Mouse (Mus musculus) layer of hippocampus, adult 18-20 months (tissue): ENCODE measurements around the gene Mtpn. TPM values are rescaled to one million over a fixed set of nuclear protein-coding genes. Genes with fewer than 3 reads are reported as not detected.
A peak's percentile ranks its signal among the peaks of the same experiment; 100 is the strongest.

Experiments used
- DNase-seq, 2 experiments: peaks; one replicate each; pipeline ENCODE4 v3.0.0; 2022; ENCODE audit warnings: low spot score in 2 of 2
- long read RNA-seq: library from polyadenylated mRNA; stranded (forward); transcript quantifications from one replicate; pipeline ENCODE4 v2.0.0, GENCODE M21; 2021
- total RNA-seq, 2 experiments: library from RNA; stranded (reverse); gene quantifications; 2 replicates each; pipeline ENCODE4 v1.2.3; 2021

Mtpn gene
- 100 to 1,000 TPM; 245 to 248 TPM for total RNA-seq
- long read RNA-seq, transcript Mtpn-201 (4 exons, 3,960 nt): major isoform, 134 of 149 reads
- long read RNA-seq, partial matches to known transcripts: 1 of 149 reads
- long read RNA-seq, other reads (novel, unspliced or antisense): 14 of 149 reads

- peak; percentile 97 to 99 for DNase-seq
These were observed at the start of gene Mtpn for GRCm38 (mm10) chr6:35539304-35540009. Mtpn (minus strand) TSS chr6:35539888.

- no peak for DNase-seq
These were observed 29.0 kb upstream of the Mtpn start for GRCm38 (mm10) chr6:35568731-35569130.

- DNase-seq: peak in 1 of 2 experiments; percentile 81
These were observed 28.1 kb upstream of the Mtpn start for GRCm38 (mm10) chr6:35567755-35568154.

GRCm38 (mm10) chr6:35559950-35560349 lies 20.3 kb upstream of the Mtpn start:
- DNase-seq: no peak

- no peak for DNase-seq
These were observed 4.7 kb upstream of the Mtpn start for GRCm38 (mm10) chr6:35544352-35544751.

GRCm38 (mm10) chr6:35542656-35543400 lies 3.1 kb upstream of the Mtpn start:
- DNase-seq: no peak

- no peak for DNase-seq
These were observed 689 bp upstream of the Mtpn start for GRCm38 (mm10) chr6:35540377-35540776.

GRCm38 (mm10) chr6:35538757-35539303 lies 858 bp downstream of the Mtpn start:
- no peak for DNase-seq

GRCm38 (mm10) chr6:35536021-35536420 lies 3.7 kb downstream of the Mtpn start:
- DNase-seq: no peak

- no peak for DNase-seq
These were observed 26.3 kb downstream of the Mtpn start for GRCm38 (mm10) chr6:35513362-35513761.

GRCm38 (mm10) chr6:35504781-35505180 lies 34.9 kb downstream of the Mtpn start:
- no peak for DNase-seq

- no peak for DNase-seq
These were observed 36.8 kb downstream of the Mtpn start for GRCm38 (mm10) chr6:35502904-35503303.

GRCm38 (mm10) chr6:35499978-35500667 lies 39.6 kb downstream of the Mtpn start:
- DNase-seq: no peak

GRCm38 (mm10) chr6:35497406-35497805 lies 42.3 kb downstream of the Mtpn start:
- no peak for DNase-seq

- no peak for DNase-seq
These were observed 45.8 kb downstream of the Mtpn start for GRCm38 (mm10) chr6:35493851-35494250.

- no peak for DNase-seq
These were observed 59.9 kb downstream of the Mtpn start for GRCm38 (mm10) chr6:35479651-35480335.

GRCm38 (mm10) chr6:35476830-35477229 lies 62.9 kb downstream of the Mtpn start:
- no peak for DNase-seq

GRCm38 (mm10) chr6:35463450-35464395 lies 76.0 kb downstream of the Mtpn start:
- peak; percentile 32 to 71 for DNase-seq

- DNase-seq: no peak
These were observed 77.2 kb downstream of the Mtpn start for GRCm38 (mm10) chr6:35462484-35462883.
